Mouse (Mus musculus) kidney, embryonic 14.5 days (tissue): ENCODE data around the gene Hspb8. TPM values are rescaled to one million over a fixed set of nuclear protein-coding genes. Genes with fewer than 3 reads are reported as not detected.

Experiments used
- ATAC-seq: fragments of 200-750 bp; cut with Nextera tagmentation; 2 replicates; pipeline ENCODE4 v1.8.0; 2017; ENCODE audit warnings: moderate number of reproducible peaks, mild to moderate bottlenecking, moderate TSS enrichment, moderate library complexity; ENCODE audit not compliant: low FRiP score, low TSS enrichment
- H3K27ac ChIP-seq: fragments of 300-500 bp; sonication (generic); 2 replicates; pipeline ENCODE4 v1.5.1; 2014; ENCODE audit warnings: low read depth, mild to moderate bottlenecking, low read length, moderate library complexity, mixed read lengths
- H3K27me3 ChIP-seq: fragments of 300-500 bp; sonication (generic); 2 replicates; pipeline ENCODE4 v1.6.1; 2014; ENCODE audit warnings: mild to moderate bottlenecking, low read length; ENCODE audit not compliant: control insufficient read depth, insufficient read depth
- H3K36me3 ChIP-seq: fragments of 300-500 bp; sonication (generic); 2 replicates; pipeline ENCODE4 v1.6.1; 2014; ENCODE audit warnings: low read length, mixed read lengths; ENCODE audit not compliant: control insufficient read depth, insufficient read depth
- H3K4me1 ChIP-seq: fragments of 300-500 bp; sonication (generic); 2 replicates; pipeline ENCODE4 v1.6.1; 2014; ENCODE audit warnings: low read length, mixed read lengths; ENCODE audit not compliant: control insufficient read depth, insufficient read depth
- H3K4me2 ChIP-seq: fragments of 300-500 bp; sonication (generic); replicated peaks from 2 replicates; pipeline ENCODE4 v1.6.1; 2014; ENCODE audit warnings: low read depth, mild to moderate bottlenecking, low read length
- H3K4me3 ChIP-seq: fragments of 300-500 bp; sonication (generic); 2 replicates; pipeline ENCODE4 v1.5.1; 2014; ENCODE audit warnings: mild to moderate bottlenecking, low read length
- H3K9ac ChIP-seq: fragments of 300-500 bp; sonication (generic); 2 replicates; pipeline ENCODE4 v1.6.1; 2014; ENCODE audit warnings: low read depth, mild to moderate bottlenecking, low read length, moderate library complexity
- H3K9me3 ChIP-seq: fragments of 300-500 bp; sonication (generic); 2 replicates; pipeline ENCODE4 v1.6.1; 2016; ENCODE audit warnings: low read length; ENCODE audit not compliant: control insufficient read depth
- WGBS: fragments of 180-500 bp; shearing (Covaris S2); extraction: QIAGEN DNeasy Blood & Tissue Kit; methylation state at CpG from one replicate; pipeline ENCODE4 v1.1.7; 2014; 5-methylcytosine and 5-hydroxymethylcytosine counted together
- polyA plus RNA-seq: library from polyadenylated mRNA; unstranded; fragments of >200 nt; fragmentation: Nextera tagmentation; extraction: Ambion mirVana; gene quantifications from 2 replicates; pipeline ENCODE4 v1.2.1, GENCODE M21; 2014

Gene Hspb8
- polyA plus RNA-seq, 1 experiment from 2014 or later: 2.4 TPM

GRCm38 (mm10) chr5:116420759-116421225 is 1.9 kb downstream of the Hspb8 start:
- no peak for ATAC-seq
- peak overlapping the region; percentile 24 for H3K4me2 ChIP-seq
- no peaks in the 10 kb centered on the region for H3K9me3 ChIP-seq
- H3K27ac ChIP-seq: 0 out of 2 replicates have a peak overlapping the region, but pooled peaks have one; percentile 51
- H3K4me3 ChIP-seq: no peak overlapping the region
- no peaks in the 10 kb centered on the region for H3K27me3 ChIP-seq
- 23% methylated on average over 6 of the region's 6 CpGs for WGBS
- H3K36me3 ChIP-seq: no peaks in the 10 kb centered on the region
- peak overlapping the region; percentile 18; the same call in 1 of the 2 replicates for H3K9ac ChIP-seq
- peaks cover 9% of the 10 kb centered on the region; the same call in 1 of the 2 replicates for H3K4me1 ChIP-seq

- H3K4me1 ChIP-seq: peaks cover 9% of the 10 kb centered on the region; the same call in 1 of the 2 replicates
- H3K27me3 ChIP-seq: no peaks in the 10 kb centered on the region
- H3K9ac ChIP-seq: peak overlapping the region; percentile 18; the same call in 1 of the 2 replicates
- no peaks in the 10 kb centered on the region for H3K9me3 ChIP-seq
- no peak for ATAC-seq
- 97% methylated on average over 1 of the region's 1 CpGs for WGBS
- H3K27ac ChIP-seq: no peak overlapping the region
- no peak overlapping the region for H3K4me3 ChIP-seq
- peak overlapping the region; percentile 24; the same call in 1 of the 2 replicates for H3K4me2 ChIP-seq
- H3K36me3 ChIP-seq: no peaks in the 10 kb centered on the region
Measured at GRCm38 (mm10) chr5:116420213-116420612, 2.5 kb downstream of the Hspb8 start.

- Histone ChIP-seq H3K36me3 (no peaks in the 10 kb centered on the region), H3K9me3 (no peaks in the 10 kb centered on the region), H3K4me1 (peaks cover 9% of the 10 kb centered on the region; the same call in 1 of the 2 replicates), H3K9ac (no peak overlapping the region), H3K4me3 (no peak overlapping the region), H3K4me2 (no peak overlapping the region), H3K27ac (no peak overlapping the region), H3K27me3 (no peaks in the 10 kb centered on the region)
- 64% methylated on average over 6 of the region's 6 CpGs for WGBS
- ATAC-seq: no peak
Measured at GRCm38 (mm10) chr5:116419322-116420045, 3.2 kb downstream of the Hspb8 start.

- Histone ChIP-seq H3K27me3 (no peaks in the 10 kb centered on the region), H3K9me3 (no peaks in the 10 kb centered on the region), H3K4me1 (0 out of 2 replicates have a peak, but pooled peaks cover 3% of the 10 kb centered on the region), H3K36me3 (no peaks in the 10 kb centered on the region), H3K4me3 (no peak overlapping the region), H3K27ac (no peak overlapping the region), H3K4me2 (no peak overlapping the region), H3K9ac (no peak overlapping the region)
- WGBS: 10% methylated on average over 5 of the region's 5 CpGs
- no peak for ATAC-seq
Measured at GRCm38 (mm10) chr5:116416208-116416607, 6.5 kb downstream of the Hspb8 start.

GRCm38 (mm10) chr5:116409689-116410590 is 12.7 kb downstream of the Hspb8 start:
- 2% methylated on average over 16 of the region's 16 CpGs for whole genome bisulfite sequencing
- Histone ChIP-seq H3K4me2 (no peak overlapping the region), H3K27me3 (no peaks in the 10 kb centered on the region), H3K9ac (no peak overlapping the region), H3K36me3 (no peaks in the 10 kb centered on the region), H3K27ac (no peak overlapping the region), H3K4me3 (no peak overlapping the region), H3K9me3 (no peaks in the 10 kb centered on the region), H3K4me1 (peaks cover 16% of the 10 kb centered on the region)
- ATAC-seq: no peak

GRCm38 (mm10) chr5:116408965-116409364 is 13.7 kb downstream of the Hspb8 start:
- Histone ChIP-seq H3K27ac (no peak overlapping the region), H3K36me3 (no peaks in the 10 kb centered on the region), H3K4me2 (no peak overlapping the region), H3K9ac (no peak overlapping the region), H3K4me3 (no peak overlapping the region), H3K4me1 (peaks cover 13% of the 10 kb centered on the region), H3K9me3 (no peaks in the 10 kb centered on the region), H3K27me3 (no peaks in the 10 kb centered on the region)
- 71% methylated on average over 9 of the region's 9 CpGs for WGBS
- no peak for ATAC-seq

GRCm38 (mm10) chr5:116407936-116408335 is 14.7 kb downstream of the Hspb8 start:
- Histone ChIP-seq H3K4me2 (no peak overlapping the region), H3K27ac (no peak overlapping the region), H3K9ac (no peak overlapping the region), H3K27me3 (no peaks in the 10 kb centered on the region), H3K36me3 (no peaks in the 10 kb centered on the region), H3K4me1 (peaks cover 13% of the 10 kb centered on the region), H3K9me3 (no peaks in the 10 kb centered on the region), H3K4me3 (no peak overlapping the region)
- WGBS: 41% methylated on average over 6 of the region's 6 CpGs
- ATAC-seq: no peak

- H3K4me2 ChIP-seq: no peak overlapping the region
- peaks cover 13% of the 10 kb centered on the region for H3K4me1 ChIP-seq
- H3K4me3 ChIP-seq: no peak overlapping the region
- ATAC-seq: no peak
- H3K9ac ChIP-seq: no peak overlapping the region
- H3K27ac ChIP-seq: no peak overlapping the region
- H3K9me3 ChIP-seq: no peaks in the 10 kb centered on the region
- H3K36me3 ChIP-seq: no peaks in the 10 kb centered on the region
- H3K27me3 ChIP-seq: no peaks in the 10 kb centered on the region
- WGBS: 35% methylated on average over 4 of the region's 4 CpGs
Measured at GRCm38 (mm10) chr5:116407321-116407720, 15.3 kb downstream of the Hspb8 start.
